ENCODE assay signal across 25 mouse cellular contexts in the genomic region with DNA sequence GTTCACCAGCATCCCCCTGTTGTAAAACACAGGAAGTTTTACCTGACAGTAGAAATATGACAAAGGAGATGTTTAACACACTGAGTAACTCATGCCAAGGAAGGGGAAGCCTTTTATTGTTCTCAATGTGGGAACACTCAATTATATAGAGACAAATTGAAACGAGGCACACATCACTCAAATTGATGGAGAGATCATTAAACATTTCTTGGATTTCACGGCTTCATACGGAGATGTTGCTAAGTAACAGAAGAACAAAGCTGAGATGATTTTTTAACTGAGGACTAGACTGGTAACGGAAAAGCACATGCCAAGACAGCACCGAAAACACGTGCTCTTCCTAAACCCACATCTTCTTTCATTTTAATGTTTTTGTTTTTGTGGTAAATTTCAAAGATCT.
DNase-seq lines count a peak whose midpoint lies in the region; ATAC-seq lines count a peak whose summit lies in the region.
"Had no signal": no experiment of that assay in that cellular context is flagged by ENCODE, and none has a peak within 500 bp of the region (broad histone marks: within the 10 kb centered on the region; RNA-seq: fewer than 3 reads in every experiment).

No protein-coding gene starts in this region.

- H3K4me2 ChIP-seq in hindbrain, embryonic 14.5 days (replicated peaks), result no peak overlapping the region
- H3K4me2 ChIP-seq in hindbrain, embryonic 11.5 days (replicated peaks; ENCODE audit: low read depth, low read length), result no peak overlapping the region
- H3K4me2 ChIP-seq in forebrain, embryonic 13.5 days, result no peak overlapping the region
- no peak overlapping the region for H3K4me2 ChIP-seq in hindbrain, embryonic 16.5 days (ENCODE audit: low read length)
- H3K4me2 ChIP-seq: limb, embryonic 12.5 days; liver, embryonic 15.5 days; lung, embryonic 14.5 days had no signal

- no peaks in the 10 kb centered on the region for H3K27me3 ChIP-seq in hindbrain, embryonic 14.5 days (ENCODE audit: control insufficient read depth, insufficient read depth, low read length)
- no peaks in the 10 kb centered on the region for H3K27me3 ChIP-seq in hindbrain, embryonic 11.5 days (ENCODE audit: control insufficient read depth, insufficient read depth, low read length)
- H3K27me3 ChIP-seq in forebrain, embryonic 13.5 days, result no peaks in the 10 kb centered on the region
- no peaks in the 10 kb centered on the region for H3K27me3 ChIP-seq in hindbrain, embryonic 16.5 days (replicated peaks; ENCODE audit: control insufficient read depth, insufficient read depth, low read length)
- H3K27me3 ChIP-seq: limb, embryonic 12.5 days; liver, embryonic 15.5 days had no signal

- peak; percentile 41 for DNase-seq in hindbrain, embryonic 14.5 days (ENCODE audit: low spot score)
- no peak for DNase-seq in hindbrain, embryonic 11.5 days (ENCODE audit: low spot score)
- peak; percentile 12 for DNase-seq in brain, adult 2 months (ENCODE audit: low read depth, low spot score)
- no peak for DNase-seq in thymus, postnatal 4 days
- DNase-seq in cerebellum, postnatal 25 days, result no peak
- DNase-seq: adrenal gland, postnatal 10 days; cerebellum, adult 11-12 months; cerebellum, adult 9-11 months; gastrocnemius, postnatal 14 days; heart, postnatal 14 days; kidney, adult 18-20 months; kidney, postnatal 36 days; lung, embryonic 14.5 days; right cerebral cortex, adult 18-20 months; spleen, adult 18-20 months had no signal

- no peaks in the 10 kb centered on the region for H3K36me3 ChIP-seq in hindbrain, embryonic 14.5 days (replicated peaks; ENCODE audit: control insufficient read depth, insufficient read depth)
- H3K36me3 ChIP-seq in hindbrain, embryonic 11.5 days (ENCODE audit: control insufficient read depth, insufficient read depth, low read length), result no peaks in the 10 kb centered on the region
- H3K36me3 ChIP-seq in forebrain, embryonic 13.5 days (ENCODE audit: poor library complexity, severe bottlenecking), result no peaks in the 10 kb centered on the region
- no peaks in the 10 kb centered on the region for H3K36me3 ChIP-seq in hindbrain, embryonic 16.5 days (ENCODE audit: control insufficient read depth, insufficient read depth, low read length)
- H3K36me3 ChIP-seq: limb, embryonic 12.5 days; liver, embryonic 15.5 days; midbrain, embryonic 10.5 days had no signal

- peaks cover 4% of the 10 kb centered on the region; the same call in 1 of the 2 replicates for H3K9me3 ChIP-seq in hindbrain, embryonic 14.5 days (ENCODE audit: control insufficient read depth, low read length)
- no peaks in the 10 kb centered on the region for H3K9me3 ChIP-seq in hindbrain, embryonic 11.5 days (ENCODE audit: control insufficient read depth, low read length)
- H3K9me3 ChIP-seq in forebrain, embryonic 13.5 days (replicated peaks), result 0 out of 2 replicates have a peak, but pooled peaks cover 4% of the 10 kb centered on the region
- no peaks in the 10 kb centered on the region for H3K9me3 ChIP-seq in hindbrain, embryonic 16.5 days (ENCODE audit: control insufficient read depth, low read length)
- H3K9me3 ChIP-seq: liver, embryonic 15.5 days had no signal

- 37% methylated on average over 6 of the region's 6 CpGs for whole genome bisulfite sequencing in hindbrain, embryonic 14.5 days
- 65% methylated on average over 6 of the region's 6 CpGs for WGBS in hindbrain, embryonic 11.5 days
- WGBS in forebrain, embryonic 13.5 days, result 36% methylated on average over 6 of the region's 6 CpGs
- 34% methylated on average over 6 of the region's 6 CpGs for WGBS in hindbrain, embryonic 16.5 days

- no peak overlapping the region for H3K9ac ChIP-seq in hindbrain, embryonic 14.5 days
- no peak overlapping the region for H3K9ac ChIP-seq in hindbrain, embryonic 11.5 days (ENCODE audit: low read depth, low read length)
- H3K9ac ChIP-seq in forebrain, embryonic 13.5 days, result no peak overlapping the region
- no peak overlapping the region for H3K9ac ChIP-seq in hindbrain, embryonic 16.5 days (ENCODE audit: low read depth, low read length)
- H3K9ac ChIP-seq: limb, embryonic 12.5 days; liver, embryonic 15.5 days; lung, embryonic 14.5 days had no signal

- no peak overlapping the region for H3K27ac ChIP-seq in hindbrain, embryonic 14.5 days
- no peak overlapping the region for H3K27ac ChIP-seq in hindbrain, embryonic 11.5 days (ENCODE audit: low read depth, low read length)
- no peak overlapping the region for H3K27ac ChIP-seq in forebrain, embryonic 13.5 days
- H3K27ac ChIP-seq in hindbrain, embryonic 16.5 days (ENCODE audit: low read depth, low read length), result no peak overlapping the region
- H3K27ac ChIP-seq: layer of hippocampus, adult 2 months; left cerebral cortex, adult 2 months; limb, embryonic 12.5 days; liver, embryonic 15.5 days; stomach, postnatal 0 days had no signal

- H3K4me1 ChIP-seq in hindbrain, embryonic 14.5 days (replicated peaks; ENCODE audit: control insufficient read depth, insufficient read depth, low read length), result no peaks in the 10 kb centered on the region
- H3K4me1 ChIP-seq in hindbrain, embryonic 11.5 days (replicated peaks; ENCODE audit: control insufficient read depth, insufficient read depth, low read length), result no peaks in the 10 kb centered on the region
- H3K4me1 ChIP-seq in forebrain, embryonic 13.5 days, result peaks cover 19% of the 10 kb centered on the region
- no peaks in the 10 kb centered on the region for H3K4me1 ChIP-seq in hindbrain, embryonic 16.5 days (ENCODE audit: control insufficient read depth, insufficient read depth, low read depth, low read length)
- H3K4me1 ChIP-seq: limb, embryonic 12.5 days; liver, embryonic 15.5 days had no signal

- no peak for ATAC-seq in hindbrain, embryonic 14.5 days (ENCODE audit: low FRiP score)
- ATAC-seq in hindbrain, embryonic 11.5 days (ENCODE audit: low FRiP score), result no peak
- ATAC-seq in forebrain, embryonic 13.5 days, result peak; percentile 60; the same call in 1 of the 2 replicates
- 0 out of 2 replicates have a peak, but pooled peaks have one; percentile 50 for ATAC-seq in hindbrain, embryonic 16.5 days
- ATAC-seq: Patski had no signal

- H3K4me3 ChIP-seq in hindbrain, embryonic 14.5 days (replicated peaks; ENCODE audit: low read length), result no peak overlapping the region
- no peak overlapping the region for H3K4me3 ChIP-seq in hindbrain, embryonic 11.5 days (ENCODE audit: low read depth, low read length)
- H3K4me3 ChIP-seq in forebrain, embryonic 13.5 days, result no peak overlapping the region
- H3K4me3 ChIP-seq in hindbrain, embryonic 16.5 days (ENCODE audit: low read length), result no peak overlapping the region
- H3K4me3 ChIP-seq: erythroblast, embryonic 14.5 days; layer of hippocampus, adult 2 months; left cerebral cortex, adult 2 months; limb, embryonic 12.5 days; liver, embryonic 15.5 days; midbrain, embryonic 10.5 days had no signal

Comparison
In these comparisons a context has a peak if more than half of its experiments do, and no peak if none do; other contexts are left out.
1. ATAC-seq: peak in forebrain, embryonic 13.5 days (single experiment) and hindbrain, embryonic 16.5 days (single experiment); none in hindbrain, embryonic 14.5 days (single experiment) and hindbrain, embryonic 11.5 days (single experiment).
2. DNase-seq: peak in hindbrain, embryonic 14.5 days (single experiment) and brain, adult 2 months (single experiment); none in hindbrain, embryonic 11.5 days (single experiment), thymus, postnatal 4 days (single experiment) and cerebellum, postnatal 25 days (0 of 2).